Mouse (Mus musculus): ENCODE measurements at regions not wholly inside any gene's neighbourhood (a gene's known extent, or its start where the extent isn't known, plus 50 kb on each side); places are given as distances from the start of the nearest gene placed in this dataset.
A peak's percentile ranks its signal among the peaks of the same experiment; 100 is the strongest.

- 56% methylated on average over 5 of the region's 5 CpGs for WGBS (ENCODE audit: insufficient replicate concordance)
- TF ChIP-seq EP300 (IDR thresholded peaks at IDR 0.05; ENCODE audit: low read depth), result no peak
- no peak for TF ChIP-seq CTCF (IDR thresholded peaks at IDR 0.05; ENCODE audit: low read depth)
- H3K36me3 ChIP-seq (replicated peaks; ENCODE audit: control insufficient read depth, insufficient read depth, low read depth), result no peaks in the 10 kb centered on the region
- no peak overlapping the region for H3K27ac ChIP-seq
- no peak overlapping the region for H3K4me2 ChIP-seq (ENCODE audit: low read depth)
- DNase-seq (ENCODE audit: low read depth in 3 of 3, low spot score in 3 of 3) (no peak), ATAC-seq (ENCODE audit: insufficient read depth) (no peak)
- H3K4me3 ChIP-seq (ENCODE audit: insufficient read depth in 1 of 2, low read depth in 2 of 2, low read length in 2 of 2), result no peak overlapping the region
- no peaks in the 10 kb centered on the region for H3K27me3 ChIP-seq (ENCODE audit: control insufficient read depth, insufficient read depth, low read length)
- no peaks in the 10 kb centered on the region for H3K9me3 ChIP-seq (ENCODE audit: control insufficient read depth, low read length)
- no peaks in the 10 kb centered on the region for H3K4me1 ChIP-seq (replicated peaks; ENCODE audit: control insufficient read depth in 2 of 2, insufficient read depth in 2 of 2, low read length in 1 of 2)
- no peak overlapping the region for H3K9ac ChIP-seq (replicated peaks)
Observed at GRCm38 (mm10) chr8:96174996-96175395, 286.6 kb upstream of the Got2 start.

GRCm38 (mm10) chr8:96164933-96165332, 276.6 kb upstream of the Got2 start:
- H3K9ac ChIP-seq (replicated peaks), result no peak overlapping the region
- no peak for TF ChIP-seq EP300 (IDR thresholded peaks at IDR 0.05; ENCODE audit: low read depth)
- no peak for TF ChIP-seq CTCF (IDR thresholded peaks at IDR 0.05; ENCODE audit: low read depth)
- no peaks in the 10 kb centered on the region; a peak in 1 of 4 replicates for H3K4me1 ChIP-seq (replicated peaks; ENCODE audit: control insufficient read depth in 2 of 2, insufficient read depth in 2 of 2, low read length in 1 of 2)
- H3K36me3 ChIP-seq (replicated peaks; ENCODE audit: control insufficient read depth, insufficient read depth, low read depth), result no peaks in the 10 kb centered on the region
- DNase-seq (ENCODE audit: low read depth in 3 of 3, low spot score in 3 of 3) (no peak), ATAC-seq (ENCODE audit: insufficient read depth) (no peak)
- H3K4me2 ChIP-seq (ENCODE audit: low read depth), result no peak overlapping the region
- H3K4me3 ChIP-seq (ENCODE audit: insufficient read depth in 1 of 2, low read depth in 2 of 2, low read length in 2 of 2), result no peak overlapping the region
- H3K27me3 ChIP-seq (ENCODE audit: control insufficient read depth, insufficient read depth, low read length), result no peaks in the 10 kb centered on the region
- 65% methylated on average over 8 of the region's 8 CpGs for WGBS (ENCODE audit: insufficient replicate concordance)
- no peak overlapping the region for H3K27ac ChIP-seq
- H3K9me3 ChIP-seq (ENCODE audit: control insufficient read depth, low read length), result no peaks in the 10 kb centered on the region

- DNase-seq (ENCODE audit: low read depth in 3 of 3, low spot score in 3 of 3) (no peak), ATAC-seq (ENCODE audit: insufficient read depth) (no peak)
- Histone ChIP-seq H3K4me3 (ENCODE audit: insufficient read depth in 1 of 2, low read depth in 2 of 2, low read length in 2 of 2) (no peak overlapping the region), H3K9me3 (ENCODE audit: control insufficient read depth, low read length) (no peaks in the 10 kb centered on the region), H3K27ac (no peak overlapping the region), H3K9ac (replicated peaks) (no peak overlapping the region), H3K4me2 (ENCODE audit: low read depth) (no peak overlapping the region), H3K27me3 (ENCODE audit: control insufficient read depth, insufficient read depth, low read length) (no peaks in the 10 kb centered on the region), H3K4me1 (replicated peaks; ENCODE audit: control insufficient read depth in 2 of 2, insufficient read depth in 2 of 2, low read length in 1 of 2) (no peaks in the 10 kb centered on the region; a peak in 1 of 4 replicates), H3K36me3 (replicated peaks; ENCODE audit: control insufficient read depth, insufficient read depth, low read depth) (no peaks in the 10 kb centered on the region)
- TF ChIP-seq EP300 (IDR thresholded peaks at IDR 0.05; ENCODE audit: low read depth) (no peak), CTCF (IDR thresholded peaks at IDR 0.05; ENCODE audit: low read depth) (no peak)
- WGBS (ENCODE audit: insufficient replicate concordance), result 24% methylated on average over 6 of the region's 6 CpGs
Observed at GRCm38 (mm10) chr8:96159899-96160298, 271.6 kb upstream of the Got2 start.

GRCm38 (mm10) chr8:96152496-96153250, 264.3 kb upstream of the Got2 start:
- DNase-seq (ENCODE audit: low read depth in 3 of 3, low spot score in 3 of 3) (no peak), ATAC-seq (ENCODE audit: insufficient read depth) (no peak)
- 23% methylated on average over 12 of the region's 12 CpGs for WGBS (ENCODE audit: insufficient replicate concordance)
- TF ChIP-seq CTCF (IDR thresholded peaks at IDR 0.05; ENCODE audit: low read depth) (peak; percentile 85), EP300 (IDR thresholded peaks at IDR 0.05; ENCODE audit: low read depth) (no peak)
- Histone ChIP-seq H3K4me2 (ENCODE audit: low read depth) (no peak overlapping the region), H3K27me3 (ENCODE audit: control insufficient read depth, insufficient read depth, low read length) (no peaks in the 10 kb centered on the region), H3K36me3 (replicated peaks; ENCODE audit: control insufficient read depth, insufficient read depth, low read depth) (no peaks in the 10 kb centered on the region), H3K9ac (replicated peaks) (no peak overlapping the region), H3K4me1 (replicated peaks; ENCODE audit: control insufficient read depth in 2 of 2, insufficient read depth in 2 of 2, low read length in 1 of 2) (no peaks in the 10 kb centered on the region), H3K9me3 (ENCODE audit: control insufficient read depth, low read length) (no peaks in the 10 kb centered on the region), H3K27ac (no peak overlapping the region), H3K4me3 (ENCODE audit: insufficient read depth in 1 of 2, low read depth in 2 of 2, low read length in 2 of 2) (no peak overlapping the region)

GRCm38 (mm10) chr8:96152056-96152455, 263.7 kb upstream of the Got2 start:
- Histone ChIP-seq H3K27me3 (ENCODE audit: control insufficient read depth, insufficient read depth, low read length) (no peaks in the 10 kb centered on the region), H3K9ac (replicated peaks) (no peak overlapping the region), H3K4me1 (replicated peaks; ENCODE audit: control insufficient read depth in 2 of 2, insufficient read depth in 2 of 2, low read length in 1 of 2) (no peaks in the 10 kb centered on the region), H3K9me3 (ENCODE audit: control insufficient read depth, low read length) (no peaks in the 10 kb centered on the region), H3K4me2 (ENCODE audit: low read depth) (no peak overlapping the region), H3K36me3 (replicated peaks; ENCODE audit: control insufficient read depth, insufficient read depth, low read depth) (no peaks in the 10 kb centered on the region), H3K27ac (no peak overlapping the region), H3K4me3 (ENCODE audit: insufficient read depth in 1 of 2, low read depth in 2 of 2, low read length in 2 of 2) (no peak overlapping the region)
- ATAC-seq (ENCODE audit: insufficient read depth) (no peak), DNase-seq (ENCODE audit: low read depth in 3 of 3, low spot score in 3 of 3) (no peak)
- 60% methylated on average over 10 of the region's 10 CpGs for WGBS (ENCODE audit: insufficient replicate concordance)
- no peak for TF ChIP-seq CTCF (IDR thresholded peaks at IDR 0.05; ENCODE audit: low read depth)
- no peak for TF ChIP-seq EP300 (IDR thresholded peaks at IDR 0.05; ENCODE audit: low read depth)
